In the genomic region with DNA sequence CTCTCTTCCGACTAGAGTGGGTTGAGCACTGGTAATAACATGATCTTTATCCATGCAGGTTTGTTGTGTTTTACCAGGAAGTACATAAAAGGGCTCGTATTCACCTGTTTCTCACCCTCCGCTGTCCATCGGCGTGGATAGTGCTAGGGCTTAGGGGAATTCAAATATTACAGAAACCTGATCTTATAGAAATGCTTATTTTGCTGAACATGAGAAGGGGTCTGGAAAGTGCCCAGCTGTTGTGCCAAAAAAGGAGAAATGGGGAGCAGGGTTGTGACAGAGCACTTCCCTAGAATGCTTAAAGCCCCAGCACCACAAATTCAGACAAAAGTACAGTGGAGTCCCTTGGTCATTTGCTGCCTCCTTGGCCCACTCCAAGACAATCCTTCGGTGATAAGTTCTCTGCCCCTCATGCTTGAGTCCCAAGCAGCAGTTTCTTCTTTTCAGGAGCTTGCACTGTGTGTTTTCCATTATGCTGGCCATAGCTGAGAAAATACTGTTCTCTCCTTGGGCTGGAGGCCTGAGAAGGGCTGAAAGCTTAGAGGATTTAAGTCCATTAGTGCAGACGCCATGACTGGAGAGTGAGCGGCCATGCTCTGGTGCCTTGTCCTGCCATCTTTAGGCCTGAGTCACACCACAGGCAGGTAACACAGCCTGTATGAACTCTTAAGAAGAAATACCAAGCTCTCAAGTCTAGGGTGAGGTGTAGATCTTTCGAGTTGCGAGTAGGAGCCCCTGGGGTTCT, we compare ENCODE assay signal across 9 mouse cellular contexts. TPM values are rescaled to one million over a fixed set of nuclear protein-coding genes. Genes with fewer than 3 reads are reported as not detected.
DNase-seq lines count a peak whose midpoint lies in the region; ATAC-seq and TF ChIP-seq lines count a peak whose summit lies in the region.
"Had no signal": no experiment of that assay in that cellular context is flagged by ENCODE, and none has a peak within 500 bp of the region (broad histone marks: within the 10 kb centered on the region; RNA-seq: fewer than 3 reads in every experiment).

No protein-coding gene starts in this region.

- no peak for DNase-seq in gastrocnemius, adult 2 months
- no peak for DNase-seq in gastrocnemius, postnatal 14 days
- no peak for DNase-seq in G1E (ENCODE audit: low spot score)
- DNase-seq in heart, postnatal 0 days (ENCODE audit: low spot score): no peak
- no peak for DNase-seq in cerebellum, postnatal 10 days
- no peak for DNase-seq in c-Kit-positive CD71-positive TER-119-positive erythroid progenitor cells, embryonic 14.5 days (ENCODE audit: low spot score)
- DNase-seq in adrenal gland, adult 18-20 months (ENCODE audit: low spot score in 2 of 2): no peak
- DNase-seq: cerebellum, adult 11-12 months had no signal

- WGBS in heart, postnatal 0 days: 81% methylated on average over 10 of the region's 10 CpGs
- WGBS in macrophage (ENCODE audit: missing documents): 74% methylated on average over 10 of the region's 10 CpGs

- H3K4me1 ChIP-seq in G1E (ENCODE audit: insufficient read depth, low read depth, low read length): peaks cover 17% of the 10 kb centered on the region
- peaks cover 15% of the 10 kb centered on the region for H3K4me1 ChIP-seq in heart, postnatal 0 days (ENCODE audit: control insufficient read depth, insufficient read depth)

- H3K36me3 ChIP-seq in G1E (replicated peaks) (peaks cover 51% of the 10 kb centered on the region), macrophage (ENCODE audit: inconsistent target) (peaks cover 23% of the 10 kb centered on the region)
- peaks cover 28% of the 10 kb centered on the region for H3K36me3 ChIP-seq in heart, postnatal 0 days (replicated peaks; ENCODE audit: control insufficient read depth, insufficient read depth, low read length)

- peak overlapping the region; percentile 99 for H3K27ac ChIP-seq in gastrocnemius, adult 2 months
- no peak overlapping the region for H3K27ac ChIP-seq in heart, postnatal 0 days (ENCODE audit: low read depth)
- peak overlapping the region; percentile 15; the same call in 1 of the 2 replicates for H3K27ac ChIP-seq in macrophage

- H3K27me3 ChIP-seq in G1E (ENCODE audit: insufficient read depth, low read length): no peaks in the 10 kb centered on the region
- no peaks in the 10 kb centered on the region for H3K27me3 ChIP-seq in heart, postnatal 0 days (ENCODE audit: control insufficient read depth, insufficient read depth, low read length)

- H3K9me3 ChIP-seq in G1E (replicated peaks): no peaks in the 10 kb centered on the region
- H3K9me3 ChIP-seq in heart, postnatal 0 days (replicated peaks; ENCODE audit: control insufficient read depth, low read length): no peaks in the 10 kb centered on the region

- no peak for ATAC-seq in G1E (ENCODE audit: extremely low read depth, insufficient number of reproducible peaks, low FRiP score, poor library complexity, severe bottlenecking)
- ATAC-seq in heart, postnatal 0 days (ENCODE audit: insufficient read depth, low read depth): no peak

- peaks cover 10% of the 10 kb centered on the region; the same call in 1 of the 2 replicates for H3K79me2 ChIP-seq in macrophage (ENCODE audit: inconsistent target)

- no peak for TF ChIP-seq EP300 in heart, postnatal 0 days (IDR thresholded peaks at IDR 0.05; ENCODE audit: low read depth)

- intact Hi-C loops in gastrocnemius, adult 2 months (cut with DNase I): loop anchor here (5.0 kb wide), 1 partner anchor 36 kb away; a partner anchor contains a TSS
- intact Hi-C loops in gastrocnemius, postnatal 14 days (cut with DNase I; ENCODE audit: low total_unique reads): no loop called here

- H3K4me2 ChIP-seq in heart, postnatal 0 days (ENCODE audit: low read depth, low read length): peak overlapping the region; percentile 89

- no peak for TF ChIP-seq CTCF in gastrocnemius, adult 2 months (IDR thresholded peaks at IDR 0.05)
- no peak for TF ChIP-seq CTCF in G1E (IDR thresholded peaks at IDR 0.05; ENCODE audit: low read depth, low read length)
- no peak for TF ChIP-seq CTCF in heart, postnatal 0 days (IDR thresholded peaks at IDR 0.05; ENCODE audit: low read depth)

- H3K4me3 ChIP-seq in gastrocnemius, adult 2 months: peak overlapping the region; percentile 97
- H3K4me3 ChIP-seq in G1E (ENCODE audit: low read depth, low read length) (peak overlapping the region; percentile 81), macrophage (ENCODE audit: inconsistent target) (peak overlapping the region; percentile 90)
- H3K4me3 ChIP-seq in heart, postnatal 0 days (ENCODE audit: low read depth, low read length): peak overlapping the region; percentile 65

- 0 out of 2 replicates have a peak overlapping the region, but pooled peaks have one; percentile 58 for H3K9ac ChIP-seq in heart, postnatal 0 days (replicated peaks; ENCODE audit: low read depth, low read length)

RNA-seq across cellular contexts. Expression of a gene that starts 1.4 kb away (rescaled TPM):
- 10 to 100 TPM; 34.6 to 50.6 TPM for total RNA-seq in gastrocnemius, adult 2 months (2021)
- total RNA-seq in gastrocnemius, postnatal 14 days (2021): 10 to 100 TPM; 38.9 to 46.1 TPM
- 7.9 and 10.8 TPM in 2 replicates for total RNA-seq in G1E (2014; fragmentation: Nextera tagmentation)
- 16.1 TPM in 2 replicates for total RNA-seq in G1E (2017)
- 3.9 and 4.5 TPM in 2 replicates for polyA plus RNA-seq in G1E (2012)
- total RNA-seq in heart, postnatal 0 days (2014; rRNA removed; ENCODE audit: low replicate concordance): 37.4 and 60.1 TPM in 2 replicates
- 86.4 and 88.6 TPM in 2 replicates for polyA plus RNA-seq in heart, postnatal 0 days (2015; fragmentation: Nextera tagmentation; extraction: Ambion mirVana)
- 1 to 10 TPM in 12 of 26 experiments, under 1 TPM in 9, not detected in 5; 0.55 to 5.7 (median 1.3) TPM for total RNA-seq in macrophage (2018; cell fraction: chromatin; rRNA removed)
- total RNA-seq in macrophage (2018; cell fraction: cytosol; rRNA removed): 1 to 10 TPM; 1.3 to 7.8 (median 4.6) TPM
- total RNA-seq in macrophage (2018; cell fraction: nucleus; rRNA removed): 10 to 100 TPM in 1 of 26 experiments, 1 to 10 TPM in 22, under 1 TPM in 3; 0.52 to 13.2 (median 1.7) TPM
- polyA plus RNA-seq in macrophage (2018): 6.7 to 11.2 TPM (median 10.4 TPM) in 3 replicates
- 10 to 100 TPM; 27.6 to 28.2 TPM for total RNA-seq in adrenal gland, adult 18-20 months (2021)

RNA-seq across cellular contexts. Expression of a gene that starts 11.6 kb away (rescaled TPM):
- total RNA-seq in gastrocnemius, adult 2 months (2021): 10 to 100 TPM; 75.8 to 90.9 TPM
- 10 to 100 TPM; 71.1 to 77.2 TPM for total RNA-seq in gastrocnemius, postnatal 14 days (2021)
- total RNA-seq in G1E (2014; fragmentation: Nextera tagmentation) (16.8 and 22.3 TPM in 2 replicates), G1E (2017) (30.4 and 34.7 TPM in 2 replicates)
- polyA plus RNA-seq in G1E (2012) (22.1 and 22.3 TPM in 2 replicates), macrophage (2018) (27.7 to 43.0 TPM (median 28.4 TPM) in 3 replicates)
- 79.2 and 129 TPM in 2 replicates for total RNA-seq in heart, postnatal 0 days (2014; rRNA removed; ENCODE audit: low replicate concordance)
- 114 and 116 TPM in 2 replicates for polyA plus RNA-seq in heart, postnatal 0 days (2015; fragmentation: Nextera tagmentation; extraction: Ambion mirVana)
- total RNA-seq in macrophage (2018; cell fraction: chromatin; rRNA removed): 10 to 100 TPM in 14 of 26 experiments, 1 to 10 TPM in 11, not detected in 1; 1.1 to 41.4 (median 14.0) TPM
- total RNA-seq in macrophage (2018; cell fraction: cytosol; rRNA removed): 10 to 100 TPM; 25.5 to 45.7 (median 35.0) TPM
- total RNA-seq in macrophage (2018; cell fraction: nucleus; rRNA removed): 10 to 100 TPM in 16 of 26 experiments, 1 to 10 TPM in 10; 3.3 to 27.8 (median 12.3) TPM
- 10 to 100 TPM; 88.4 to 99.0 TPM for total RNA-seq in adrenal gland, adult 18-20 months (2021)

RNA-seq across cellular contexts. Expression of a gene that starts 14.2 kb away (rescaled TPM):
- 1 to 10 TPM; 3.4 to 4.0 TPM for total RNA-seq in gastrocnemius, adult 2 months (2021)
- total RNA-seq in gastrocnemius, postnatal 14 days (2021): 1 to 10 TPM; 2.9 TPM
- total RNA-seq in G1E (2014; fragmentation: Nextera tagmentation): not detected in 2 replicates
- total RNA-seq in G1E (2017): 0.12 and 0.16 TPM in 2 replicates
- 0.10 and 0.12 TPM in 2 replicates for polyA plus RNA-seq in G1E (2012)
- 1.7 TPM in 2 replicates for total RNA-seq in heart, postnatal 0 days (2014; rRNA removed; ENCODE audit: low replicate concordance)
- polyA plus RNA-seq in heart, postnatal 0 days (2015; fragmentation: Nextera tagmentation; extraction: Ambion mirVana): 0.44 and 0.53 TPM in 2 replicates
- total RNA-seq in macrophage (2018; cell fraction: chromatin; rRNA removed): not detected
- total RNA-seq in macrophage (2018; cell fraction: cytosol; rRNA removed): not detected
- not detected for total RNA-seq in macrophage (2018; cell fraction: nucleus; rRNA removed)
- not detected in 3 replicates for polyA plus RNA-seq in macrophage (2018)
- 1 to 10 TPM; 2.0 to 2.7 TPM for total RNA-seq in adrenal gland, adult 18-20 months (2021)

RNA-seq across cellular contexts. Expression of a gene that starts 34.6 kb away (rescaled TPM):
- total RNA-seq in gastrocnemius, adult 2 months (2021): 10 to 100 TPM; 10.5 to 11.3 TPM
- total RNA-seq in gastrocnemius, postnatal 14 days (2021): 10 to 100 TPM; 12.5 to 14.6 TPM
- 92.9 and 95.7 TPM in 2 replicates for total RNA-seq in G1E (2014; fragmentation: Nextera tagmentation)
- total RNA-seq in G1E (2017): 46.9 and 58.5 TPM in 2 replicates
- 79.9 and 103 TPM in 2 replicates for polyA plus RNA-seq in G1E (2012)
- total RNA-seq in heart, postnatal 0 days (2014; rRNA removed; ENCODE audit: low replicate concordance): 36.6 and 44.9 TPM in 2 replicates
- polyA plus RNA-seq in heart, postnatal 0 days (2015; fragmentation: Nextera tagmentation; extraction: Ambion mirVana): 29.8 and 31.3 TPM in 2 replicates
- total RNA-seq in macrophage (2018; cell fraction: chromatin; rRNA removed): 10 to 100 TPM in 21 of 26 experiments, 1 to 10 TPM in 5; 2.7 to 32.6 (median 19.8) TPM
- total RNA-seq in macrophage (2018; cell fraction: cytosol; rRNA removed): 10 to 100 TPM; 28.9 to 58.5 (median 46.0) TPM
- total RNA-seq in macrophage (2018; cell fraction: nucleus; rRNA removed): 10 to 100 TPM in 25 of 26 experiments, 1 to 10 TPM in 1; 7.8 to 41.3 (median 22.4) TPM
- 22.4 to 61.4 TPM (median 44.7 TPM) in 3 replicates for polyA plus RNA-seq in macrophage (2018)
- 10 to 100 TPM; 48.5 to 54.1 TPM for total RNA-seq in adrenal gland, adult 18-20 months (2021)

RNA-seq across cellular contexts. Expression of a gene that starts 34.9 kb away (rescaled TPM):
- total RNA-seq in gastrocnemius, adult 2 months (2021): 10 to 100 TPM; 30.4 to 37.7 TPM
- total RNA-seq in gastrocnemius, postnatal 14 days (2021): 10 to 100 TPM; 24.4 to 29.2 TPM
- total RNA-seq in G1E (2014; fragmentation: Nextera tagmentation) (10.9 and 12.8 TPM in 2 replicates), G1E (2017) (15.9 and 19.7 TPM in 2 replicates)
- polyA plus RNA-seq in G1E (2012) (35.1 and 42.6 TPM in 2 replicates), macrophage (2018) (17.0 to 23.2 TPM (median 18.9 TPM) in 3 replicates)
- 53.2 and 74.6 TPM in 2 replicates for total RNA-seq in heart, postnatal 0 days (2014; rRNA removed; ENCODE audit: low replicate concordance)
- polyA plus RNA-seq in heart, postnatal 0 days (2015; fragmentation: Nextera tagmentation; extraction: Ambion mirVana): 35.8 and 40.2 TPM in 2 replicates
- total RNA-seq in macrophage (2018; cell fraction: chromatin; rRNA removed): 10 to 100 TPM in 21 of 26 experiments, 1 to 10 TPM in 5; 6.9 to 30.1 (median 17.5) TPM
- 10 to 100 TPM in 25 of 26 experiments, 1 to 10 TPM in 1; 9.7 to 18.3 (median 15.0) TPM for total RNA-seq in macrophage (2018; cell fraction: cytosol; rRNA removed)
- total RNA-seq in macrophage (2018; cell fraction: nucleus; rRNA removed): 10 to 100 TPM in 24 of 26 experiments, 1 to 10 TPM in 2; 8.9 to 28.0 (median 17.7) TPM
- 10 to 100 TPM; 33.0 to 33.9 TPM for total RNA-seq in adrenal gland, adult 18-20 months (2021)
